Mouse (Mus musculus) heart, adult 2 months (tissue): ENCODE results near the gene Fam187b. TPM values are rescaled to one million over a fixed set of nuclear protein-coding genes. Genes with fewer than 3 reads are reported as not detected.

Source experiments
- DNase-seq, 2 experiments: peaks; one replicate each; pipeline ENCODE4 v3.0.0; 2021
- H3K27ac ChIP-seq: fragments of 200-600 bp; 2 replicates; pipeline ENCODE4 v1.8.1; 2022
- H3K27me3 ChIP-seq: fragments of 200-500 bp; 2 replicates; pipeline ENCODE4 v1.6.1; 2012; ENCODE audit warnings: mild to moderate bottlenecking, low read length, inconsistent platforms, mixed read lengths; ENCODE audit not compliant: control insufficient read depth, insufficient read depth
- H3K36me3 ChIP-seq: fragments of 200-500 bp; 2 replicates; pipeline ENCODE4 v1.6.1; 2012; ENCODE audit warnings: low read length, inconsistent platforms; ENCODE audit not compliant: control insufficient read depth, insufficient read depth
- H3K4me1 ChIP-seq: fragments of 200-500 bp; 2 replicates; pipeline ENCODE4 v1.6.1; 2011; ENCODE audit warnings: low read length; ENCODE audit not compliant: control insufficient read depth, insufficient read depth
- H3K4me3 ChIP-seq: fragments of 200-600 bp; 2 replicates; pipeline ENCODE4 v1.8.1; 2022
- H3K79me2 ChIP-seq: fragments of 200-500 bp; replicated peaks from 2 replicates; pipeline ENCODE4 v1.6.1; 2012; ENCODE audit warnings: mild to moderate bottlenecking, inconsistent platforms, low read length, moderate library complexity, mixed read lengths; ENCODE audit not compliant: control insufficient read depth, insufficient read depth
- H3K9ac ChIP-seq: fragments of 200-500 bp; 2 replicates; pipeline ENCODE4 v1.6.1; 2012; ENCODE audit warnings: low read depth, mild to moderate bottlenecking, control low read depth, inconsistent platforms, low read length, mixed read lengths
- CTCF ChIP-seq: fragments of 200-600 bp; IDR thresholded peaks from 2 replicates; pipeline ENCODE4 v1.8.1; 2022; ENCODE audit warnings: antibody characterized with exemption, mild to moderate bottlenecking, moderate library complexity
- EP300 ChIP-seq: fragments of 200-500 bp; IDR thresholded peaks from 2 replicates; pipeline ENCODE4 v1.6.1; 2011; ENCODE audit warnings: low read depth, low read length, control low read depth; ENCODE audit not compliant: insufficient read depth
- POLR2A ChIP-seq: fragments of 200-500 bp; IDR thresholded peaks from 2 replicates; pipeline ENCODE4 v1.6.1; 2011; ENCODE audit warnings: mild to moderate bottlenecking, low read depth, low read length, control low read depth; ENCODE audit not compliant: insufficient read depth
- WGBS: fragments of 180-500 bp; shearing (Covaris S2); methylation state at CpG from one replicate; pipeline ENCODE4 v1.1.7; 2018; 5-methylcytosine and 5-hydroxymethylcytosine counted together
- intact Hi-C: fragments of 180-260 bp; cut with DNase I; formaldehyde crosslinking; loops from one replicate; pipeline ENCODE4 v1.15.1; 2025
- polyA plus RNA-seq: library from polyadenylated mRNA; depleted of rRNA; stranded (reverse); fragments of >200 nt; gene quantifications from 2 replicates; pipeline ENCODE4 v1.2.3, GENCODE M21; 2012
- total RNA-seq, 2 experiments: library from RNA; stranded (reverse); gene quantifications; 2 replicates each; pipeline ENCODE4 v1.2.3; 2021

Gene Fam187b
- total and polyA plus RNA-seq, 3 experiments: 0.53 TPM; not detected in 2

DNA sequence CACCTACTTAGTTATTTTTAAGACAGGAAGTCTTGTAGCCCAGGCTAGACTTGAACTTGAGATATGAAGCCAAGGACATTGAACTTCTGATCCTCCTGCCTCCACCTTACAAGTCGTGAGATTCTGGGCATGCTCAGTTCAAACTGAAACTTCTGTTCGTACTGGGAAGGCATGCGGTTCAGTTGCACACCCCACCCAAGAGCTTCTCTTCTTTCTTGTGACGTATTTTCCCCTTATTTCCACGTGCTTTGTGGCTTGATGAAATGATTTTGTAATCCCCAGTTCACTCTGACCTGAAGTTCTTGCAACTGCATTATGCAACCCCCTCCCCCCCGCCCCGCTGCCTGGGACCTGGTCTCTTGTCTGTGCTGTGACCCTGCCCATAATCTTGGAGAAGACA lies 58.1 kb downstream of the Fam187b start:
- Histone ChIP-seq H3K27me3 (no peaks in the 10 kb centered on the region), H3K9ac (no peak overlapping the region), H3K27ac (no peak overlapping the region), H3K79me2 (no peaks in the 10 kb centered on the region), H3K36me3 (no peaks in the 10 kb centered on the region), H3K4me3 (no peak overlapping the region), H3K4me1 (peaks cover 5% of the 10 kb centered on the region)
- intact Hi-C loops: no loop called here
- no peak for DNase-seq
- WGBS: 84% methylated on average over 7 of the region's 7 CpGs
- TF ChIP-seq CTCF: no peak
- TF ChIP-seq EP300: no peak
- TF ChIP-seq POLR2A: no peak

DNA sequence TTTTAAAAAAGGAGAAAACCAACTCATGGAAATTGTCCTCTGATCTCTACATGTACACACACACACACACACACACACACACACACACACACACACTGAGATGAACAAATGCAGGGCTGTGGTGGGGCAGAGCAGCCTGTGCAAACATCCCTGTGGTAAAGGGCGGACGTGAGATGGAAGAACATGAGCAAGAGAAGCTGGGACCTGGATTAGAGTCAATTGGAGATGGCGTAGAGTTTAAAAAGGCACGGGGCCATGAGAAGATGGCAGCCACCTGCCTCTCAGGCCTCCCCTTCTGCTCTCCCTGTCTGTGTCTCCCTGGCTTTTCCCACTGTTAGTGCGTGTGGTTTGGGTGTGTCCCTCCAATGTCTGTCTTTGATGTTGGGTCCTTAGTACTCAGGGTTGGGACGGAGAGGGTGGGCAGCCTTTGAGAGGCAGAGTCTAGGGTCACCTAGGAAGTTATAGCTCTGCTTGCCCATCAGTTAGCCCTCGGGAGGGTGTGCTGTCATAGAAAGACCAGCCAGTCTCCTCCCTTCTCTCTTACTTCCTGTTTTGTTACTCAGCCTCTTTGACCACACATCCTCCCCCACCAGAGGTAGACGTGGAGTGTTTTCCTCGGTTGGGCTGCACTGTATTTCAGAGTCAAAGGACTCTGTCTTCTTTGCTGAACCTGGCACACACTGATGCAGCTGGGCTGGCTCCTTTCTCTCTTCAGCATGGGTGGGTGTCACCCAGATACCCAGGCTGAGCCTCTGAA lies 60.0 kb downstream of the Fam187b start:
- H3K27me3 ChIP-seq: no peaks in the 10 kb centered on the region
- no peaks in the 10 kb centered on the region for H3K79me2 ChIP-seq
- WGBS: 56% methylated on average over 9 of the region's 9 CpGs
- H3K9ac ChIP-seq: no peak overlapping the region; the same call in 1 of the 2 replicates
- TF ChIP-seq EP300: no peak
- H3K4me3 ChIP-seq: no peak overlapping the region
- peaks cover 5% of the 10 kb centered on the region for H3K4me1 ChIP-seq
- intact Hi-C loops: no loop called here
- no peaks in the 10 kb centered on the region for H3K36me3 ChIP-seq
- peak overlapping the region; percentile 17; the same call in 1 of the 2 replicates for H3K27ac ChIP-seq
- DNase-seq: peak in 1 of 2 experiments; percentile 44

DNA sequence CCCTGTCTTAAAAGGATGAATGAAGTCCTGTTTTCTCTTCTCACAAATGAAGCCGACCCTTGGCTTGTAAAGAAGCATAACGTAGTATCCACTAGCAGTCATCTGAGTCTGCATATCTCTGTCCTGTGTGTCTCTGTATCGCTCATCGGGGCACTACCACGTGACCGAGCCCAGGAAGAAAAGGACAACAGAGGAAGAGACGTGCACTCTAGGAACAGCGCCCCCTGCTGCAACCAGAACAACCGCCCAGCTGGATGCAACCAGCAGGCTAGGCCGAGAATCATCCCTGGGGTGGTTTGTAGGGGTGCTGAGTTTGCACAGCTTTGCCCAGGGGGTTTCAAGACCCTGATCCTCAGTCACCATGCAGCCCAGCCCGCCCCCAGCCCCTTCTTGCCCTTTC lies 61.2 kb downstream of the Fam187b start:
- DNase-seq: peak; percentile 27 to 32
- Histone ChIP-seq H3K79me2 (no peaks in the 10 kb centered on the region), H3K4me1 (peaks cover 5% of the 10 kb centered on the region), H3K4me3 (no peak overlapping the region), H3K36me3 (no peaks in the 10 kb centered on the region), H3K27ac (no peak overlapping the region), H3K9ac (no peak overlapping the region), H3K27me3 (no peaks in the 10 kb centered on the region)
- intact Hi-C loops: no loop called here
- TF ChIP-seq POLR2A (no peak), EP300 (no peak), CTCF (peak; percentile 50)
- 64% methylated on average over 11 of the region's 11 CpGs for WGBS

DNA sequence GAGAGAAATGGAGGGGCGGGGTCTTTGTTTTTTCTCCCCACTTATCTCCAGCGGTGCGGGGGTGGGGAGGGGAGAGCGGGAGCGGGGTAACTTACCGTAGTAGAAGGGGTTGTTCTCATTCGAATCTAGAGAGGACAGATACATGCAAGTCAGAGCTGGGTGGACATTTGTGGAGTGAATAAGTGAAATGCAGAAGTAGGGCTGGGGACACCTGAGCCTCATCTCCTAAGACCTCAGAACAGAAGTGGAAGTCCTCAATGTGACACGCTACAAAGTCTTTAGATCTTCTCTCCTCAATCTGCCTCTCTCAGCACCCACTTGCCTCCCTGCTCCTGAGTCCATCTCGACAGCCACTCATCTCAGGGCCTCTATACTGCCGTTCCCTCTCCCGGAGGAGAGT lies 61.7 kb downstream of the Fam187b start:
- H3K4me1 ChIP-seq: peaks cover 5% of the 10 kb centered on the region
- no peaks in the 10 kb centered on the region for H3K27me3 ChIP-seq
- no peaks in the 10 kb centered on the region for H3K36me3 ChIP-seq
- no peak overlapping the region for H3K4me3 ChIP-seq
- WGBS: 83% methylated on average over 11 of the region's 11 CpGs
- TF ChIP-seq POLR2A (no peak), CTCF (no peak), EP300 (no peak)
- intact Hi-C loops: no loop called here
- no peak for DNase-seq
- H3K27ac ChIP-seq: no peak overlapping the region
- no peaks in the 10 kb centered on the region for H3K79me2 ChIP-seq
- no peak overlapping the region for H3K9ac ChIP-seq

DNA sequence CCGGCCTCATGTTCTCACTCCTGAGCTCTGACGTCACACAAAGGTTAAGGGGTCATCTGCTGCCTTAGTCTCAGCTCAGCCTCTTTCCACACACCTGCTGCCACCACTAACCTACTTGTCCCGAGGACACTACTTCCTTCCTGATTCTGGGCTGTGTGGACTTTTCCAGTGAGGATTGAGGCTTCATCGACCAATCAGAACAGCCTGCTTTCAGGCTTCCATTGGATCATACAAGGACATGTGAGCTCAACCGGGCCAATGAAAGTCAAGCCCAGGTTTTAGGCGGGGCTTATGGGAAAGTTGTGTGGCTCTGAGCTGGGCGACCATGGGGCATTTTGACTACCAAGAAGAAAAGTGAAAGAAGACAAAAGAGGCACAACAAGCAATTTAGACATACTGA lies 63.3 kb downstream of the Fam187b start:
- Histone ChIP-seq H3K9ac (no peak overlapping the region), H3K4me1 (peaks cover 5% of the 10 kb centered on the region), H3K27ac (no peak overlapping the region), H3K4me3 (no peak overlapping the region), H3K79me2 (no peaks in the 10 kb centered on the region), H3K36me3 (no peaks in the 10 kb centered on the region), H3K27me3 (no peaks in the 10 kb centered on the region)
- TF ChIP-seq EP300 (no peak), POLR2A (no peak), CTCF (no peak)
- WGBS: 74% methylated on average over 7 of the region's 7 CpGs
- intact Hi-C loops: no loop called here
- DNase-seq: no peak

DNA sequence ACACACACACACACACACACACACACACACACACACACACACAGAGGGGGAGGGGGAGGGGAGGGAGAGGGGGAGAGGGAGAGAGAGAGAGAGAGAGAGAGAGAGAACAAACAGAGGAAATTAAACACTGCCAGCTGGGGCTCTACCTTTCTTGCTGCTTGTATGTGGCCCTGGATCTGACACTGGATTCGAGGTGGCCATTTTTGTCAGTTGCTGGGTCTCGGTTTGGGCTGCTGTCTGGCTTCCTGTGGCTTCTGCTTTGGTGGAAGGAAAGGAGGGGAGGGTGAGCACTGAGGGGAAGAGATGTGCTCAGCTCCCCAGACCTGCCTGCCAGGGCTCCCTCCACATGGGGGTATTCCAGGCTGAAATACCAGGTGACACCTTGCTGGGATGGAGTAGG lies 64.1 kb downstream of the Fam187b start:
- no peaks in the 10 kb centered on the region for H3K36me3 ChIP-seq
- WGBS: 49% methylated on average over 2 of the region's 2 CpGs
- H3K4me3 ChIP-seq: no peak overlapping the region
- peaks cover 7% of the 10 kb centered on the region for H3K4me1 ChIP-seq
- no peak overlapping the region for H3K27ac ChIP-seq
- H3K9ac ChIP-seq: no peak overlapping the region
- H3K79me2 ChIP-seq: no peaks in the 10 kb centered on the region
- intact Hi-C loops: no loop called here
- no peak for DNase-seq
- TF ChIP-seq POLR2A: no peak
- no peaks in the 10 kb centered on the region for H3K27me3 ChIP-seq
